Mouse (Mus musculus) small intestine, adult 2 months (tissue): ENCODE data around the gene Khdrbs2. TPM values are rescaled to one million over a fixed set of nuclear protein-coding genes. Genes with fewer than 3 reads are reported as not detected.

Experiments
- H3K27ac ChIP-seq: fragments of 200-500 bp; 2 replicates; pipeline ENCODE4 v1.5.1; 2012; ENCODE audit warnings: low read depth, low read length, control low read depth, inconsistent platforms; ENCODE audit not compliant: insufficient read depth
- H3K27me3 ChIP-seq: fragments of 200-500 bp; 2 replicates; pipeline ENCODE4 v1.6.1; 2012; ENCODE audit warnings: mild to moderate bottlenecking, moderate library complexity, low read length, inconsistent platforms; ENCODE audit not compliant: control insufficient read depth, insufficient read depth
- H3K36me3 ChIP-seq: fragments of 200-500 bp; 2 replicates; pipeline ENCODE4 v1.6.1; 2012; ENCODE audit warnings: mild to moderate bottlenecking, low read length, control low read depth, inconsistent platforms; ENCODE audit not compliant: control insufficient read depth, insufficient read depth
- H3K4me1 ChIP-seq: fragments of 200-500 bp; 2 replicates; pipeline ENCODE4 v1.6.1; 2012; ENCODE audit warnings: low read length, inconsistent platforms, mixed read lengths; ENCODE audit not compliant: control insufficient read depth, insufficient read depth, insufficient read length
- H3K4me3 ChIP-seq: fragments of 200-500 bp; 2 replicates; pipeline ENCODE4 v1.5.1; 2012; ENCODE audit warnings: low read depth, mild to moderate bottlenecking, control low read depth, inconsistent platforms, low read length, moderate library complexity
- CTCF ChIP-seq: fragments of 200-500 bp; IDR thresholded peaks from 2 replicates; pipeline ENCODE4 v1.5.1; 2012; ENCODE audit warnings: low read depth, mild to moderate bottlenecking, control low read depth, inconsistent platforms, low read length, moderate library complexity, mixed read lengths; ENCODE audit not compliant: insufficient replicate concordance, insufficient read length; ENCODE audit errors: extremely low read depth
- POLR2A ChIP-seq: fragments of 200-500 bp; IDR thresholded peaks from 2 replicates; pipeline ENCODE4 v1.6.1; 2012; ENCODE audit warnings: low read depth, mild to moderate bottlenecking, control low read depth, inconsistent platforms, low read length, moderate library complexity
- WGBS: fragments of 180-500 bp; shearing (Covaris S2); methylation state at CpG from one replicate; pipeline ENCODE4 v1.1.7; 2018; 5-methylcytosine and 5-hydroxymethylcytosine counted together
- polyA plus RNA-seq: library from polyadenylated mRNA; depleted of rRNA; stranded (reverse); fragments of >200 nt; gene quantifications from 2 replicates; pipeline ENCODE4 v1.2.3, GENCODE M21; 2012

The Khdrbs2 gene
- polyA plus RNA-seq, 1 experiment: not detected

DNA sequence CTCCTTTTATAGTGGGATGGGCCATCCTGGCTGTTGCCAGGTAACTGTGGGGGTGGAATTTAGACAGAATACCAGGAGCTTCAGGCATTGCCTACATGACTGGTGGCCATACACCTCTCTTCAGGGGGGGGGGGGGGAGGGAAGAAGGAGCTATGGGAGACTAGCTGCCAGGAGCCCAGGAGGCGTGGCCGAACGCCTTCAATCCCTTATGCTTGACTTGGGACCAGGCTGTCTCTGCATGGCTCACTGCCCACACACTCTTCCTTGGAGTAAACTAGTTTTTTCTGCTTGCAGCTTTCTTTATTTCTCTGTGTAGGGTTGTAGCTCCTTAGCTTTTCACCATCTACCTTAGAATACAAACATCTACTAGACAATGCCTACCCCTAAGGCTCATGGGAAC lies 98.0 kb downstream of the Khdrbs2 start:
- TF ChIP-seq CTCF (no peak), POLR2A (no peak)
- H3K36me3 ChIP-seq: no peaks in the 10 kb centered on the region
- no peak overlapping the region for H3K27ac ChIP-seq
- no peak overlapping the region for H3K4me3 ChIP-seq
- H3K27me3 ChIP-seq: no peaks in the 10 kb centered on the region
- 91% methylated on average over 3 of the region's 3 CpGs for WGBS
- no peaks in the 10 kb centered on the region for H3K4me1 ChIP-seq

DNA sequence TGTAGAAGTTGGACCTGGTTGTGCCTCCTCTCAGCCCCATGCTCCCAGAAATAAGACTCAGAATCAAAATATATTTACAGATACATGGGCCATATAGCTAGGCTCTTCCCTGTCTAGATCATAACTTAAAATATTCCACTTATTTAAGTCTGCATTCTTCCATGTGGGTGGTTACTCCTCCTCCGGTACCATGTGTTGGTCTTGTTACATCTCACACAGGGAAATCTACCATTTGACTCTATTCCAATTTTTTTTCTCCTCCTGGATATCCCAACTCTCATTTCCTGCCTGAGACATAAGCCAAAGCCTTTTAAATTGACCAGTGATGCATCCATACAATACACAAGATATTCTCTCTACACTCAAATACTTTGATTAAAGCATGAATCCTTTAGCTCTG lies 122.2 kb downstream of the Khdrbs2 start:
- Histone ChIP-seq H3K27me3 (no peaks in the 10 kb centered on the region), H3K36me3 (no peaks in the 10 kb centered on the region), H3K4me1 (no peaks in the 10 kb centered on the region), H3K4me3 (no peak overlapping the region), H3K27ac (no peak overlapping the region)
- WGBS: 87% methylated on average over 1 of the region's 1 CpGs
- TF ChIP-seq POLR2A: no peak
- TF ChIP-seq CTCF: no peak

DNA sequence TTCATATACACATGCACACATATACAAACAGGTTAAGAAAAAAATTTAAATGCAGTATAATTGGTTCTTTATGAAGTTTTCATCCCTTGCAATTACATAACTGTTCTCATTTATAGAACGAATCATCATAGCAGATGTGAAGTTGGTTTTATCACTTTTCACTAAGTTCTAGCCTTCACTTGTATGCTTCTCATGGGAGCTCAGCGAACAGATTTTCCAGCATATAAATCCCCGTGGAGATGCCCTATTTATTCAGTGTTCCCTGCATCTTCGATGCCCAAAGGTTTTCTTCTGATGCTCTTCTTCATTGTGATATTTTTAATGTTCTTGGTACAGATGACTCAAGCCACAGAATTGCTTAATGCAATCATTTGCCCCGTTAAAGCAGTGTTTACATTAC lies 128.9 kb downstream of the Khdrbs2 start:
- Histone ChIP-seq H3K27me3 (no peaks in the 10 kb centered on the region), H3K27ac (no peak overlapping the region), H3K4me3 (no peak overlapping the region), H3K4me1 (no peaks in the 10 kb centered on the region), H3K36me3 (no peaks in the 10 kb centered on the region)
- TF ChIP-seq CTCF: no peak
- no peak for TF ChIP-seq POLR2A
- 69% methylated on average over 5 of the region's 5 CpGs for whole genome bisulfite sequencing

DNA sequence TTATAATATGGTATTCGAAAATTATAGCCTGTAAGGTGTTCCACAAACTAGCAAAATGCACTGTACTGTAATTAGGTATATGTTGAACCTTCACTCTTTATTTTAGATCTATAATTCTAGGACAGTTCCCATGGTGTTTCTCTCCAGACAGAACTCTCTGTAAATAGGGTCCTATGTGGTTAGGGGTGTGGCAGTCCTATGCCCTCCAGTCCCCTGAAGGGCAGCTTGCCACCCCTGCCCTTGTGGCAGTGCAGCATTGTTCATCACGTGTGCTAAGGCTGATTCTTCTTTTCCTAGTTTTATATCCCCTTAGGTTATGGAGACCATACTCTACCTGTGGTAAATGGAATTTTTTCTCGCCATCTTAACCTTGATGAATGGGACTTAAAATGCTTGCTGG lies 136.6 kb downstream of the Khdrbs2 start:
- H3K4me1 ChIP-seq: no peaks in the 10 kb centered on the region
- no peaks in the 10 kb centered on the region for H3K36me3 ChIP-seq
- H3K27me3 ChIP-seq: no peaks in the 10 kb centered on the region
- 52% methylated on average over 3 of the region's 3 CpGs for WGBS
- TF ChIP-seq CTCF (no peak), POLR2A (no peak)
- H3K4me3 ChIP-seq: no peak overlapping the region
- no peak overlapping the region for H3K27ac ChIP-seq

DNA sequence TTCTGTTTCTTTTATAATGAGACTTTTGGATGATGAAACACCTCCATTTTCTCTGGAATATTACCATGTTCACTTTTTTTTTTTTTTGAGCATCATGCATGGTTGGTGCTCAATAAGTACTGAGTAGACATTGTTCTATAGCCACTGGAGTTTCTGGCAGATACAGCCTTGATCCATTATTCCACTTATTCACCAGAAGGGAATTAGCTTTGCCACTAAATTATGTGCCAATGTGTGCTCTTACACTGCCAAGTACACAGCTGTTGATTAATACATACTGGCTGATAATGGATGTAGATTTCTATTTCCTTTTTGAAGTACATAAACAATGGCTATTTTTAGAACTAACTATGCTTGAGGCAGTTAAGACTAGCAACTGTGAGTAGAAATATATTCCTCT lies 137.1 kb downstream of the Khdrbs2 start:
- no peak overlapping the region for H3K27ac ChIP-seq
- TF ChIP-seq CTCF: no peak
- no peak for TF ChIP-seq POLR2A
- no peak overlapping the region for H3K4me3 ChIP-seq
- H3K27me3 ChIP-seq: no peaks in the 10 kb centered on the region
- no peaks in the 10 kb centered on the region for H3K36me3 ChIP-seq
- no peaks in the 10 kb centered on the region for H3K4me1 ChIP-seq

DNA sequence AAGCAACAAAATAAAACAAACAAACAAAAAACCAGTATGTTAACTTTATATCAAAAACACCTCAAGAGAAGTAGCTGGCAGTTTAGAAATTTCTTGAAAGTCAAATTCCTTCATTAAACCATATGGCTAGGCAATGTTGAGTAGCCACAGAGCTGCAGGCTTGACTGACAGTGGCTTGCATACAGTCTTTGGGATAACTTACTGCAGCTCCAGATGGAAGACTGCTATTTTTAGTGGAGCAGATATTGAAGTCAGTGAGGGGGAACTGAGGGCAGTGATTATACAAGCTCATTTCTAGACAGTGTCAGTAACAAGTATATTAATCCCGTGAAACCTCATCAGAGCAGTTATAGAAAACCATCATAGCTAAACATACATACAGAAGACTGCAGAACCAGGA lies 166.6 kb downstream of the Khdrbs2 start:
- Histone ChIP-seq H3K4me3 (no peak overlapping the region), H3K4me1 (no peaks in the 10 kb centered on the region), H3K27me3 (no peaks in the 10 kb centered on the region), H3K27ac (no peak overlapping the region), H3K36me3 (no peaks in the 10 kb centered on the region)
- no peak for TF ChIP-seq CTCF
- no peak for TF ChIP-seq POLR2A
- WGBS: 88% methylated on average over 1 of the region's 1 CpGs

DNA sequence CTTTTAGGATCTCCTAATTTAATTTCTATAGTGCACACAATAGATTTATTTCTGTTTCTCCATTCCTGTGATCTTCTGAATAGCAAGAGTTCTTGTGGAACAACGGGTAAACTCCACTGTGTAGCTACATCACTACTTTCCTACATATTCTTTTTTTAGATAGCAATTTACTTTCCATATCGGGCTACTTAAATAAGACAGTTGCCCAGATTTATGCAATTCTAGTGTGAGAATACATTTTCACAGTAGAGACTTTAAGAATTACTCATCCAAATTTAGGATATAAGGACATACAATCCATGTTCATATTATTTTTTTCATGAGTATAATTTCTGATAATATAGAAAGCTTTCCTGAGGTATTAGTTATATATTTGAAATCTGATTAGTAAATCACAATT lies 175.0 kb downstream of the Khdrbs2 start:
- H3K36me3 ChIP-seq: no peaks in the 10 kb centered on the region
- H3K4me1 ChIP-seq: no peaks in the 10 kb centered on the region
- H3K27me3 ChIP-seq: no peaks in the 10 kb centered on the region
- TF ChIP-seq CTCF (no peak), POLR2A (no peak)
- H3K4me3 ChIP-seq: no peak overlapping the region
- no peak overlapping the region for H3K27ac ChIP-seq
- 83% methylated on average over 2 of the region's 2 CpGs for WGBS

DNA sequence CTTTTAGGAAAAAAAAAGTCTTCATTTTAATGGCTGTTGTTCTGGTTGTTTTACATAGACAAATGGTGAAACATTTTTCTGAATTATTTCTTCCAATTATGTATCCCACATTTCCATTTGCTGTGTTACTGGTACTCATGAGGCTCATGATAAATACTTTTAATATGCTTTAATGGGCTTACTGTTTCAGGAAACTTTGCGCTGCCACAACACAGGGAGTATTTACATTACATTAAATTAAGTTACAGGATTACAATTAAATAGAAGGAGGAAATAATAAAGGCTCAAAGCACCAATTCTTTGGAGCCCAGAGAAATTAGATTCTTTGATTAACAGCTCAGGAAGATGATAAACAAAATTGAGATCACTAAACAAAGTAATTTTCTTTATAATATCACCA lies 179.6 kb downstream of the Khdrbs2 start:
- 65% methylated on average over 1 of the region's 1 CpGs for WGBS
- Histone ChIP-seq H3K4me3 (no peak overlapping the region), H3K27me3 (no peaks in the 10 kb centered on the region), H3K36me3 (no peaks in the 10 kb centered on the region), H3K27ac (no peak overlapping the region), H3K4me1 (no peaks in the 10 kb centered on the region)
- no peak for TF ChIP-seq POLR2A
- TF ChIP-seq CTCF: no peak
